Mouse (Mus musculus): ENCODE measurements around the gene Parva. TPM values are rescaled to one million over a fixed set of nuclear protein-coding genes. Genes with fewer than 3 reads are reported as not detected.

Gene Parva
- total and polyA plus RNA-seq, 3 experiments = 0.08 to 1.1 (median 0.15) TPM

DNA sequence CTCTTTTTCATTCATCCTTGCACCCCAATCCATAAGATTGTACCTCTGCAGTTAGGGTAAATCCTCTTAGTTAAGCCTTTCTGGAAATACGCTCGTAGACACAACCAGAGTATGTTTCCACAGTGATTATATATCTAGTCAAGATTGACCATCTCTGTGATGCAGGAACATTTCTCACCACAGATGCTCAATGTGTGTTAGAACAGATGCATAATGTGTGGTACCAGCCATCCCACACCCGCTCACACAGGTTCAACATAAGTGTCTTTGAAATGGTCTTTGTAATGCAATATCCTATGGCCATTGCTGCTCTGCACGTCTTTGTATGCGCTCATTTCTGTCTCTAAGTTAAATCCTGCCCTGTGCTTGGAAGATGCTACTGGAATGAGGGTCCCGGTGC is 98.2 kb downstream of the Parva start:
- in situ Hi-C loops (cut with MboI; ENCODE audit: low pct_ligation_motif_present, low pct_unique_long_range_greater_than_20kb, low sequenced_read_pairs) = no loop called here
- no peak for DNase-seq (ENCODE audit: extremely low read depth)

DNA sequence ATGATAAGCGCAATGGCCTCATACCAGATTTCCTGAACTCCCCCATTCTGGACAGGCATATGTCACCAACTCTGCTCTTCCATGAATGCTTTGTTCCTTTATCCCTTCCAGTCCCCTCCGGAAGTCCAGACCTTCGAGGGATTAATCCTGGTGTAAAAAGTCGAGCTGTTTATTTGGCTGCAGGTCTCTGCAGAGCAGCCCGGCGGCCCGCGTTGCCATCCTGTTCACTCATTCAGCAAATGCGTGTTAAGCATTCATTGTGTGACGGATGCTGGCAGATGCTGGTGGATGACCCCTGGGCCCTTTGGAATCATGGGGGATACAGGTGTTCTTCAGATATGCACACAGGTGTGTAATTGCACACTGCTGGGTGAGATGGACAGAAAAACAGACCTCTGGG is 98.9 kb downstream of the Parva start:
- dilution Hi-C loops (cut with MboI; ENCODE audit: extremely low pct_ligation_motif_present, extremely low pct_unique_long_range_greater_than_20kb, low sequenced_read_pairs) = no loop called here
- H3K9ac ChIP-seq (ENCODE audit: insufficient read depth, low read depth) = no peak overlapping the region
- no peaks in the 10 kb centered on the region for H3K27me3 ChIP-seq (replicated peaks)
- H3K4me2 ChIP-seq (ENCODE audit: insufficient read depth, low read depth, poor library complexity, severe bottlenecking) = no peak overlapping the region
- H3K4me3 ChIP-seq (replicated peaks in 1 of 3; ENCODE audit: low read depth in 2 of 3, low read length in 2 of 3, poor library complexity in 1 of 3) = no peak overlapping the region
- TF ChIP-seq JUND (conservative IDR thresholded peaks at IDR 0.05; ENCODE audit: low read depth, low read length) = no peak
- TF ChIP-seq SIN3A (IDR thresholded peaks at IDR 0.05; ENCODE audit: low read length) = no peak
- TF ChIP-seq JUN (IDR thresholded peaks at IDR 0.05; ENCODE audit: insufficient read depth, low read depth, low read length) = no peak
- no peak for TF ChIP-seq PAX5 (IDR thresholded peaks at IDR 0.05; ENCODE audit: low read length)
- in situ Hi-C loops (cut with MboI; ENCODE audit: low pct_ligation_motif_present, low pct_unique_long_range_greater_than_20kb, low sequenced_read_pairs) = no loop called here
- no peaks in the 10 kb centered on the region for H3K36me3 ChIP-seq (replicated peaks in 1 of 2; ENCODE audit: control insufficient read depth in 1 of 2, insufficient read depth in 1 of 2, low read length in 1 of 2)
- H3K4me1 ChIP-seq (ENCODE audit: control insufficient read depth in 1 of 2, insufficient read depth in 2 of 2) = peaks cover 0 to 16% of the 10 kb centered on the region in 2 experiments; a peak in 2 of 4 replicates
- H3K79me2 ChIP-seq (replicated peaks; ENCODE audit: control insufficient read depth, extremely low read depth, insufficient read depth, poor library complexity, severe bottlenecking) = no peaks in the 10 kb centered on the region
- no peaks in the 10 kb centered on the region for H3K9me3 ChIP-seq (replicated peaks; ENCODE audit: low read length)
- no peak for DNase-seq (ENCODE audit: extremely low read depth)
- no peak overlapping the region for H3K27ac ChIP-seq (ENCODE audit: insufficient read depth, low read depth)

More for the DNA sequence above, 98.2 kb downstream of the Parva start:
- no peaks in the 10 kb centered on the region for H3K9me3 ChIP-seq (replicated peaks; ENCODE audit: low read length)
- no peaks in the 10 kb centered on the region for H3K79me2 ChIP-seq (replicated peaks; ENCODE audit: control insufficient read depth, extremely low read depth, insufficient read depth, poor library complexity, severe bottlenecking)
- H3K36me3 ChIP-seq (replicated peaks in 1 of 2; ENCODE audit: control insufficient read depth in 1 of 2, insufficient read depth in 1 of 2, low read length in 1 of 2) = no peaks in the 10 kb centered on the region
- H3K9ac ChIP-seq (ENCODE audit: insufficient read depth, low read depth) = no peak overlapping the region
- H3K27me3 ChIP-seq (replicated peaks) = no peaks in the 10 kb centered on the region
- dilution Hi-C loops (cut with MboI; ENCODE audit: extremely low pct_ligation_motif_present, extremely low pct_unique_long_range_greater_than_20kb, low sequenced_read_pairs) = no loop called here
- H3K4me3 ChIP-seq (replicated peaks in 1 of 3; ENCODE audit: low read depth in 2 of 3, low read length in 2 of 3, poor library complexity in 1 of 3) = no peak overlapping the region
- H3K27ac ChIP-seq (ENCODE audit: insufficient read depth, low read depth) = no peak overlapping the region
- TF ChIP-seq MAX (IDR thresholded peaks at IDR 0.05; ENCODE audit: low read length) = no peak
- TF ChIP-seq POLR2A (IDR thresholded peaks at IDR 0.05; ENCODE audit: low read depth, low read length) = no peak
- TF ChIP-seq IRF4 (IDR thresholded peaks at IDR 0.05; ENCODE audit: low read depth, low read length) = no peak
- TF ChIP-seq BHLHE40 (IDR thresholded peaks at IDR 0.05; ENCODE audit: low read depth, low read length) = no peak
- TF ChIP-seq RCOR1 (conservative IDR thresholded peaks at IDR 0.05; ENCODE audit: low read depth, low read length) = no peak
- no peak for TF ChIP-seq ZNF384 (IDR thresholded peaks at IDR 0.05; ENCODE audit: low read depth, low read length)
- no peak for TF ChIP-seq USF2 (conservative IDR thresholded peaks at IDR 0.05; ENCODE audit: low read depth, low read length)
- no peak for TF ChIP-seq JUN (IDR thresholded peaks at IDR 0.05; ENCODE audit: insufficient read depth, low read depth, low read length)
- no peak for TF ChIP-seq USF1 (IDR thresholded peaks at IDR 0.05; ENCODE audit: low read depth, low read length)
- no peak for TF ChIP-seq TCF12 (IDR thresholded peaks at IDR 0.05; ENCODE audit: low read depth, low read length)
- TF ChIP-seq POLR2AphosphoS2 (IDR thresholded peaks at IDR 0.05; ENCODE audit: low read depth, low read length) = no peak
- H3K4me1 ChIP-seq (ENCODE audit: control insufficient read depth in 1 of 2, insufficient read depth in 2 of 2) = peaks cover 0 to 16% of the 10 kb centered on the region in 2 experiments; a peak in 2 of 4 replicates
- H3K4me2 ChIP-seq (ENCODE audit: insufficient read depth, low read depth, poor library complexity, severe bottlenecking) = no peak overlapping the region

DNA sequence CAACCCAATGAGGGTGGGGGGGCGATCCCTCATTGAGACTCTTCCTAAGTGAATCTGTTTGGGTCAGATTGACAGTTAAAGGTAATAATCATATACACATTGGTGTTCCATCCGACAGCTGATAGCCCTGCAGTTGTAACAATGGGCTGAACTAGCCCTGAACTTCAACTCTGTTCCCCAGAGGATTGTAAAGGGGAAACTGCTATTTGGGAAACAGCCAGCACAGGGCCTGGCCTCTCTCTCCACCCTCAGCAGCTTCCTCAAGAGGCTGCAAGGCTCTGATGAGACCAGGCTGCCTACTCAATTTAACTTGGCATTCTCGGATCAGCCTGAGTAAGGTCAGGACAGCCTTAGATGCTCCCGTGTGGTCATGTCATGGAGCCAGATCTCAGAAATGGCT is 99.9 kb downstream of the Parva start:
- Histone ChIP-seq H3K27me3 (replicated peaks) (no peaks in the 10 kb centered on the region), H3K9ac (ENCODE audit: insufficient read depth, low read depth) (no peak overlapping the region), H3K4me3 (replicated peaks in 1 of 3; ENCODE audit: low read depth in 2 of 3, low read length in 2 of 3, poor library complexity in 1 of 3) (no peak overlapping the region), H3K79me2 (replicated peaks; ENCODE audit: control insufficient read depth, extremely low read depth, insufficient read depth, poor library complexity, severe bottlenecking) (no peaks in the 10 kb centered on the region), H3K4me2 (ENCODE audit: insufficient read depth, low read depth, poor library complexity, severe bottlenecking) (no peak overlapping the region), H3K36me3 (replicated peaks in 1 of 2; ENCODE audit: control insufficient read depth in 1 of 2, insufficient read depth in 1 of 2, low read length in 1 of 2) (no peaks in the 10 kb centered on the region), H3K27ac (ENCODE audit: insufficient read depth, low read depth) (no peak overlapping the region), H3K4me1 (ENCODE audit: control insufficient read depth in 1 of 2, insufficient read depth in 2 of 2) (peaks cover 0 to 16% of the 10 kb centered on the region in 2 experiments; a peak in 2 of 4 replicates), H3K9me3 (replicated peaks; ENCODE audit: low read length) (no peaks in the 10 kb centered on the region)
- in situ Hi-C loops (cut with MboI; ENCODE audit: low pct_ligation_motif_present, low pct_unique_long_range_greater_than_20kb, low sequenced_read_pairs) = no loop called here
- TF ChIP-seq ZMIZ1 (IDR thresholded peaks at IDR 0.05; ENCODE audit: low read depth, low read length) = no peak
- TF ChIP-seq IRF4 (IDR thresholded peaks at IDR 0.05; ENCODE audit: low read depth, low read length) = no peak
- peak; percentile 29 for DNase-seq (ENCODE audit: extremely low read depth)
- dilution Hi-C loops (cut with MboI; ENCODE audit: extremely low pct_ligation_motif_present, extremely low pct_unique_long_range_greater_than_20kb, low sequenced_read_pairs) = no loop called here
